Mouse (Mus musculus) embryonic facial prominence, embryonic 14.5 days (tissue): Measurements from ENCODE around the gene Tinagl1. TPM values are rescaled to one million over a fixed set of nuclear protein-coding genes. Genes with fewer than 3 reads are reported as not detected.
A peak's percentile ranks its signal among the peaks of the same experiment; 100 is the strongest.

Experiments
- ATAC-seq: fragments of 200-750 bp; cut with Nextera tagmentation; 2 replicates; pipeline ENCODE4 v1.8.0; 2017; ENCODE audit warnings: low read depth, moderate number of reproducible peaks, moderate TSS enrichment
- DNase-seq: peaks from one replicate; pipeline ENCODE4 v3.0.0-alpha.2; 2015; ENCODE audit warnings: low spot score
- H3K27ac ChIP-seq: fragments of 300-500 bp; sonication (generic); replicated peaks from 2 replicates; pipeline ENCODE4 v1.5.1; 2014; ENCODE audit warnings: low read depth, mild to moderate bottlenecking, low read length, moderate library complexity
- H3K27me3 ChIP-seq: fragments of 300-500 bp; sonication (generic); replicated peaks from 2 replicates; pipeline ENCODE4 v1.6.1; 2014; ENCODE audit warnings: low read length; ENCODE audit not compliant: control insufficient read depth, insufficient read depth
- H3K36me3 ChIP-seq: fragments of 300-500 bp; sonication (generic); 2 replicates; pipeline ENCODE4 v1.6.1; 2014; ENCODE audit warnings: low read length, mixed read lengths; ENCODE audit not compliant: control insufficient read depth, insufficient read depth
- H3K4me1 ChIP-seq: fragments of 300-500 bp; sonication (generic); 2 replicates; pipeline ENCODE4 v1.6.1; 2014; ENCODE audit warnings: antibody characterized with exemption, low read length; ENCODE audit not compliant: control insufficient read depth, insufficient read depth
- H3K4me2 ChIP-seq: fragments of 300-500 bp; sonication (generic); 2 replicates; pipeline ENCODE4 v1.6.1; 2014; ENCODE audit warnings: low read depth, mild to moderate bottlenecking, low read length, moderate library complexity, mixed read lengths
- H3K4me3 ChIP-seq: fragments of 300-500 bp; sonication (generic); 2 replicates; pipeline ENCODE4 v1.5.1; 2014; ENCODE audit warnings: low read depth, mild to moderate bottlenecking, low read length
- H3K9ac ChIP-seq: fragments of 300-500 bp; sonication (generic); 2 replicates; pipeline ENCODE4 v1.6.1; 2014; ENCODE audit warnings: low read depth, mild to moderate bottlenecking, low read length, moderate library complexity, mixed read lengths
- H3K9me3 ChIP-seq: fragments of 300-500 bp; sonication (generic); 2 replicates; pipeline ENCODE4 v1.6.1; 2016; ENCODE audit warnings: low read length; ENCODE audit not compliant: control insufficient read depth
- WGBS: fragments of 180-500 bp; shearing (Covaris S2); extraction: QIAGEN DNeasy Blood & Tissue Kit; methylation state at CpG from one replicate; pipeline ENCODE4 v1.1.7; 2014; 5-methylcytosine and 5-hydroxymethylcytosine counted together
- polyA plus RNA-seq: library from polyadenylated mRNA; unstranded; fragments of >200 nt; fragmentation: Nextera tagmentation; extraction: Ambion mirVana; gene quantifications from 2 replicates; pipeline ENCODE4 v1.2.1, GENCODE M21; 2014

The Tinagl1 gene
- polyA plus RNA-seq, 1 experiment from 2014 or later, result 23.9 TPM

- Histone ChIP-seq H3K9me3 (no peaks in the 10 kb centered on the region), H3K9ac (no peak overlapping the region), H3K4me1 (no peaks in the 10 kb centered on the region), H3K4me2 (no peak overlapping the region), H3K36me3 (no peaks in the 10 kb centered on the region), H3K27ac (no peak overlapping the region), H3K4me3 (no peak overlapping the region), H3K27me3 (peaks cover 10% of the 10 kb centered on the region)
- WGBS, result 80% methylated on average over 10 of the region's 10 CpGs
- ATAC-seq (no peak), DNase-seq (no peak)
These were observed 26.5 kb downstream of the Tinagl1 start for GRCm38 (mm10) chr4:130148405-130148804.

GRCm38 (mm10) chr4:130141786-130142185, 33.1 kb downstream of the Tinagl1 start:
- no peak overlapping the region for H3K4me2 ChIP-seq
- H3K4me3 ChIP-seq, result no peak overlapping the region
- DNase-seq (no peak), ATAC-seq (no peak)
- no peak overlapping the region for H3K9ac ChIP-seq
- H3K4me1 ChIP-seq, result peaks cover 7% of the 10 kb centered on the region; the same call in 1 of the 2 replicates
- H3K9me3 ChIP-seq, result no peaks in the 10 kb centered on the region
- peaks cover 45% of the 10 kb centered on the region for H3K27me3 ChIP-seq
- H3K27ac ChIP-seq, result no peak overlapping the region
- 66% methylated on average over 3 of the region's 3 CpGs for WGBS
- no peaks in the 10 kb centered on the region for H3K36me3 ChIP-seq

GRCm38 (mm10) chr4:130140992-130141402, 33.9 kb downstream of the Tinagl1 start:
- no peaks in the 10 kb centered on the region for H3K36me3 ChIP-seq
- no peaks in the 10 kb centered on the region for H3K9me3 ChIP-seq
- H3K4me1 ChIP-seq, result peaks cover 7% of the 10 kb centered on the region; the same call in 1 of the 2 replicates
- H3K4me2 ChIP-seq, result no peak overlapping the region
- H3K4me3 ChIP-seq, result no peak overlapping the region
- H3K27me3 ChIP-seq, result peaks cover 48% of the 10 kb centered on the region
- DNase-seq (peak; percentile 18), ATAC-seq (peak; percentile 37; the same call in 1 of the 2 replicates)
- no peak overlapping the region for H3K9ac ChIP-seq
- no peak overlapping the region for H3K27ac ChIP-seq
- 50% methylated on average over 9 of the region's 9 CpGs for WGBS

- no peak for ATAC-seq
- 0% methylated on average over 10 of the region's 15 CpGs for WGBS
- Histone ChIP-seq H3K27me3 (peaks cover 48% of the 10 kb centered on the region), H3K4me2 (peak within 1 kb of the TSS; percentile 74), H3K36me3 (no peaks in the 10 kb centered on the region), H3K9ac (peak within 1 kb of the TSS; percentile 51), H3K9me3 (no peaks in the 10 kb centered on the region), H3K4me1 (peaks cover 7% of the 10 kb centered on the region; the same call in 1 of the 2 replicates), H3K27ac (no peak within 1 kb of the TSS), H3K4me3 (peak within 1 kb of the TSS; percentile 38)
- no peak for DNase-seq
These were observed 35.8 kb downstream of the Tinagl1 start, which contains the start of gene Hcrtr1 for GRCm38 (mm10) chr4:130139214-130139492. TSS of gene Hcrtr1 (minus strand) at chr4:130139359.

GRCm38 (mm10) chr4:130138441-130139213, 36.3 kb downstream of the Tinagl1 start:
- H3K36me3 ChIP-seq, result no peaks in the 10 kb centered on the region
- peaks cover 7% of the 10 kb centered on the region; the same call in 1 of the 2 replicates for H3K4me1 ChIP-seq
- peak overlapping the region; percentile 38 for H3K4me3 ChIP-seq
- peak; percentile 71 for DNase-seq
- under 1% methylated on average over 37 of the region's 57 CpGs for WGBS
- H3K4me2 ChIP-seq, result peak overlapping the region; percentile 74
- no peaks in the 10 kb centered on the region for H3K9me3 ChIP-seq
- peak; percentile 85 for ATAC-seq
- peak overlapping the region; percentile 51 for H3K9ac ChIP-seq
- no peak overlapping the region for H3K27ac ChIP-seq
- peaks cover 48% of the 10 kb centered on the region for H3K27me3 ChIP-seq

GRCm38 (mm10) chr4:130133399-130133798, 41.5 kb downstream of the Tinagl1 start:
- H3K36me3 ChIP-seq, result peaks cover under 1% of the 10 kb centered on the region; the same call in 1 of the 2 replicates
- no peak overlapping the region for H3K4me2 ChIP-seq
- 32% methylated on average over 6 of the region's 6 CpGs for WGBS
- H3K4me3 ChIP-seq, result no peak overlapping the region
- H3K4me1 ChIP-seq, result 0 out of 2 replicates have a peak, but pooled peaks cover 5% of the 10 kb centered on the region
- no peak for ATAC-seq
- peaks cover 16% of the 10 kb centered on the region for H3K27me3 ChIP-seq
- no peaks in the 10 kb centered on the region for H3K9me3 ChIP-seq
- DNase-seq, result peak; percentile 30
- H3K9ac ChIP-seq, result no peak overlapping the region
- no peak overlapping the region for H3K27ac ChIP-seq

GRCm38 (mm10) chr4:130131448-130132105, 43.3 kb downstream of the Tinagl1 start:
- ATAC-seq (no peak), DNase-seq (no peak)
- Histone ChIP-seq H3K9me3 (no peaks in the 10 kb centered on the region), H3K4me1 (0 out of 2 replicates have a peak, but pooled peaks cover 5% of the 10 kb centered on the region), H3K27ac (no peak overlapping the region), H3K4me2 (no peak overlapping the region), H3K4me3 (no peak overlapping the region), H3K36me3 (peaks cover 18% of the 10 kb centered on the region), H3K9ac (no peak overlapping the region), H3K27me3 (0 out of 2 replicates have a peak, but pooled peaks cover 3% of the 10 kb centered on the region)
- 91% methylated on average over 7 of the region's 7 CpGs for WGBS

- no peaks in the 10 kb centered on the region for H3K27me3 ChIP-seq
- no peak overlapping the region for H3K4me2 ChIP-seq
- DNase-seq, result no peak
- no peak overlapping the region for H3K9ac ChIP-seq
- 53% methylated on average over 13 of the region's 13 CpGs for WGBS
- no peak overlapping the region for H3K27ac ChIP-seq
- peaks cover 26% of the 10 kb centered on the region for H3K36me3 ChIP-seq
- H3K4me1 ChIP-seq, result 0 out of 2 replicates have a peak, but pooled peaks cover 5% of the 10 kb centered on the region
- H3K4me3 ChIP-seq, result no peak overlapping the region
- ATAC-seq, result peak; percentile 55
- H3K9me3 ChIP-seq, result no peaks in the 10 kb centered on the region
These were observed 44.1 kb downstream of the Tinagl1 start for GRCm38 (mm10) chr4:130130641-130131350.
